Mouse (Mus musculus) forebrain, embryonic 12.5 days (tissue): ENCODE data around the gene Leng8. TPM values are rescaled to one million over a fixed set of nuclear protein-coding genes. Genes with fewer than 3 reads are reported as not detected.

Experiments
- ATAC-seq: fragments of 200-750 bp; cut with Nextera tagmentation; 2 replicates; pipeline ENCODE4 v1.8.0; 2017; ENCODE audit warnings: moderate TSS enrichment; ENCODE audit not compliant: low FRiP score
- H3K27ac ChIP-seq: fragments of 300-500 bp; sonication (generic); 2 replicates; pipeline ENCODE4 v1.5.1; 2016; ENCODE audit warnings: mild to moderate bottlenecking
- H3K27me3 ChIP-seq: fragments of 300-500 bp; sonication (generic); 2 replicates; pipeline ENCODE4 v1.6.1; 2016; ENCODE audit warnings: mild to moderate bottlenecking
- H3K36me3 ChIP-seq: fragments of 300-500 bp; sonication (generic); replicated peaks from 2 replicates; pipeline ENCODE4 v1.6.1; 2016; ENCODE audit warnings: mild to moderate bottlenecking
- H3K4me1 ChIP-seq: fragments of 300-500 bp; sonication (generic); 2 replicates; pipeline ENCODE4 v1.6.1; 2016
- H3K4me2 ChIP-seq: fragments of 300-500 bp; sonication (generic); 2 replicates; pipeline ENCODE4 v1.6.1; 2016; ENCODE audit warnings: mild to moderate bottlenecking, moderate library complexity
- H3K4me3 ChIP-seq: fragments of 300-500 bp; sonication (generic); replicated peaks from 2 replicates; pipeline ENCODE4 v1.5.1; 2016; ENCODE audit warnings: mild to moderate bottlenecking
- H3K9ac ChIP-seq: fragments of 300-500 bp; sonication (generic); 2 replicates; pipeline ENCODE4 v1.6.1; 2016; ENCODE audit warnings: mild to moderate bottlenecking
- H3K9me3 ChIP-seq: fragments of 300-500 bp; sonication (generic); 2 replicates; pipeline ENCODE4 v1.6.1; 2016
- WGBS: fragments of 180-500 bp; shearing (Covaris S2); methylation state at CpG from one replicate; pipeline ENCODE4 v1.1.7; 2016; 5-methylcytosine and 5-hydroxymethylcytosine counted together
- polyA plus RNA-seq: library from polyadenylated mRNA; unstranded; fragments of >200 nt; fragmentation: Nextera tagmentation; extraction: Ambion mirVana; gene quantifications from 2 replicates; pipeline ENCODE4 v1.2.1, GENCODE M21; 2016

The Leng8 gene
- polyA plus RNA-seq, 1 experiment from 2014 or later = 104 TPM

DNA sequence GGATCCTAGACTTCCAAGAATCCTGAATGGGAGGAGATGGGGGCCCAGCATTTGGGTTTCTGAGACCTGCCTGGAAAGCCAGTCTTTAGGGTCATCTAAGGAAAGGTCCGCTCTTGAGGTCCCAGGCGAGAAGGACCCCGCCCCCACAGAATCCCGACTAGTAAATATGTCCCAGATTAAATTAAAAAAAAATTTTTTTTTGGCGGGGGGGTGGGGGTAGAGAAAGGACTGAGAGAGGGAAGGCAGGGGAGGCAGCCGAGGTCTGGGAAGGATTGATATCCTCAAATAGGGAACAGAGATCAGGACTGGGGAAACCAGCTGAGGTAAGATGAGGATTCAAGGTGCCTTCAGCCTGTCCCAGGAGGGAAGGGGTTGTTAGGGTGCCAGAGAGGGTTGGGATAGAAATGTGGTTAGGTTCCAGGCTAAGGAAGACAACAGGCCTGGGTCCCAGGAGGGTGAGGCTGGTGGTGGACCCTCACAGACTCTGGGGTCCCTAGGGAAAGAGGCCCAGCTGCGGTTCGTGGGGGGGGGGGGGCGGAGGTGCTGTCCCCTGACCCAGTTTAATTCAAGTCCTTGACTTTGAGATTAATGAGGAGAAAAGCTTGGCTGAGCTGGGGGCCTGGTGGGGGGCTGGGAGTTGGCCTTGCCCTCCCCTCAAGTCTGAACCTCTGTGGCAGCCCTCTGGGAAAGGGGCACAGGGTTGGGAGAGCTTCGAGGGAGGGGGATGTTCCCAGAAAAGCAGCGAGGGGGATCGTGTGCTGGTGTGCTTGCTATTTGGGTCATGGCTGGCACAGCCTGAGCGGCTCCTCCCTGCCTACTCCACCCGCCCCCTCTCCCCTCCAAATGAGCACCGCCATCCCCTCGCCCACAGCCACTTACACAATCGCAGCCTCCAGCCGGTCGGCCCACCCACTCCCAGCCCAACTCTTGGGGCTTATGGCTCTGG, 16.6 kb upstream of the Leng8 start:
- Histone ChIP-seq H3K4me2 (peak overlapping the region; percentile 65), H3K9me3 (no peaks in the 10 kb centered on the region), H3K27me3 (no peaks in the 10 kb centered on the region), H3K36me3 (peaks cover under 1% of the 10 kb centered on the region; the same call in 1 of the 2 replicates), H3K9ac (peak overlapping the region; percentile 91), H3K4me1 (peaks cover 60% of the 10 kb centered on the region), H3K27ac (peak overlapping the region; percentile 94), H3K4me3 (peak overlapping the region; percentile 69)
- 6% methylated on average over 18 of the region's 19 CpGs for WGBS
- ATAC-seq = peak; percentile 9

DNA sequence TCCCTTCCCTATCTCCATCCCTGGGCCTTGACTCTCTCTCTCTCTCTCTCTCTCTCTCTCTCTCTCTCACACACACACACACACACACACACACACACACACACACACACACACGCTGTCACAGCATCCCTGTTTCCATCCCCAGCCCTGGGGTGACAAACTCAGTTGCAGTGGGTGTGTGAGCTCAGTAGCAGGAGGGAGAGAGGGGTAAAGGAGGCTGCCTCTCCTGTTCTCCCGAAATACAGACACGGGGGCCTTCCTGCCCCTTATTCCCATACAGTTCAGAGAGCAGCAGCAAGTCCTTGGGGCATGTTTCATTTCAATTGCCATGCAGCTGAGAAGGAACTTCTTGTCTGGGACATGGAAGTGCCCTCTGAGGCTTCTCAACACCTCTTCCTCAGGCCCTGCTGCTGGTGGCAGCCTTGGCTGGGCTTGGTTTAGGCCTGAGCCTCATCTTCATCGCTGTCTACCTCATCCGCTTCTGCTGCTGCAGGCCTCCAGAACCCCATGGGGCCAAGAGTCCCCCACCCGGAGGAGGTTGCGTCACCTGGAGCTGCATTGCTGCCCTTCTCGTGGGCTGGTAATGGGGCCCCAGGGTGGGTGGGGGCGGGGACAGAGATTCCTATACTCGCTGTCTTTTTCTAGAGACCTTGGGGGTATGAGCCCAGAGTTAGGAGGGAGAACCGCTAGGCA, 14.6 kb upstream of the Leng8 start:
- H3K9me3 ChIP-seq = no peaks in the 10 kb centered on the region
- no peak for ATAC-seq
- H3K27me3 ChIP-seq = no peaks in the 10 kb centered on the region
- WGBS = 35% methylated on average over 11 of the region's 11 CpGs
- peaks cover 21% of the 10 kb centered on the region for H3K36me3 ChIP-seq
- peak overlapping the region; percentile 65 for H3K4me2 ChIP-seq
- peak overlapping the region; percentile 94 for H3K27ac ChIP-seq
- peaks cover 72% of the 10 kb centered on the region for H3K4me1 ChIP-seq
- H3K9ac ChIP-seq = peak overlapping the region; percentile 91
- peak overlapping the region; percentile 69 for H3K4me3 ChIP-seq

DNA sequence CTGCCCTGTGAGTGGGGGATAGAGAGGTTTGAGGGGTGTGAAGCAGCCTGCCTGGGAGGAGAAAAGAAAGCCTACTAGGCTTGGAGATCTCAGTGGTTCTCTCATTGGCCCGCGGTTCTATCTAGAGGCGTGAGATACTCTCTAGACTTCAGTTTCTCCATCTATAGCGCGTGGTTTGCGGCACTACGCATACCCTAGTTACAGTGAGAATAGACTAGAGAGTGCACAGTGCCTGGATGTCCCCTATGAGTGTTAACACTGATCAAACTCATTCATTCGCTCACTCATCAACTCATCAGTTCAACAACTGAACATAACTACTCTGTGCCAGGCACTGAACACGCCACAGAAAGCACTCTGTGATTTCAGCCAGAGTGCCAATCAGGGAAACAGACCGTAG, 14.1 kb upstream of the Leng8 start:
- peak overlapping the region; percentile 65 for H3K4me2 ChIP-seq
- no peaks in the 10 kb centered on the region for H3K9me3 ChIP-seq
- peak overlapping the region; percentile 94 for H3K27ac ChIP-seq
- WGBS = 76% methylated on average over 10 of the region's 10 CpGs
- H3K36me3 ChIP-seq = peaks cover 26% of the 10 kb centered on the region
- no peak for ATAC-seq
- H3K4me1 ChIP-seq = peaks cover 72% of the 10 kb centered on the region
- H3K27me3 ChIP-seq = no peaks in the 10 kb centered on the region
- H3K9ac ChIP-seq = peak overlapping the region; percentile 91; the same call in 1 of the 2 replicates
- peak overlapping the region; percentile 69 for H3K4me3 ChIP-seq

DNA sequence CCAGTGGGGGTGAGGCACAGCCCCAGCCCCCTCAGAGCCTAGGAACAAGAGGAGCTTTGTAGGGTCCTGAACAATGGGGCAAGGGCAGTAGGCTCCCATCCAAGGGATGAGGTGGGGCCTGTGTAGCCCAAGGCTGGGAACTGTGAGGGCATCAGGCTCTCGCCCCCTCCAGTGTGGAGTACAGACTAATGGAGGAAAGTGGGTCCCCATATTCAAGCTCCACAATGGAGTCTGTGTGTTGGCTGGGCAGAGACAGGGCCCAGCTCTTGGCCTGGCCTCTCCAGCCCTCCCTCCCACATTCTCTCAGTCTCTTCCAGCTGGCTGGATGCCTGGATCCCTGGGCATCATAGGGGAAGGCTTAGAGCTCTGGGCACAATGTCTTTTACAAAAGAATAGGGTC, 13.1 kb upstream of the Leng8 start:
- H3K4me1 ChIP-seq = peaks cover 70% of the 10 kb centered on the region

DNA sequence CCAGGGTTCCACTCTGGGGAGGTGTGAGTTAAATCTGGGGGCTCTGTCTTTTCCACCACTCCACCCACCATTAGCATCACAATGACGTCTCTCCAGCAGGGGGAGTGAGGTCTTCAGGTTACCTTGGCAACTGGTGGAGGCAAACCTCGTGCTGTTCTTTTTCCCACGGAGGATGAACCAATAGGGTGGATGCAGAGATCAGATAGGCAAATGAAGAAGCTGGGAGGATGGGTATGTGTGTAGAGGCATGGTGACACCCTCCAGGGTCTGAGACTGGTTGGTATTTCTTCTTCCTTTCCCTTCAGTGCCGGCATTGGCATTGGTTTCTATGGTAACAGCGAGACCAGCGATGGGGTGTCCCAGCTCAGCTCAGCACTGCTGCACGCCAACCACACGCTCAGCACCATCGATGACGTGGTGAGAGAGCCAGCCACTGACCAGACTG, 12.5 kb upstream of the Leng8 start:
- Histone ChIP-seq H3K27me3 (no peaks in the 10 kb centered on the region), H3K4me1 (peaks cover 64% of the 10 kb centered on the region), H3K4me2 (peak overlapping the region; percentile 65), H3K36me3 (peaks cover 42% of the 10 kb centered on the region), H3K4me3 (peak overlapping the region; percentile 25), H3K9ac (0 out of 2 replicates have a peak overlapping the region, but pooled peaks have one; percentile 44), H3K9me3 (no peaks in the 10 kb centered on the region), H3K27ac (peak overlapping the region; percentile 94)
- 0% methylated on average over 9 of the region's 10 CpGs for WGBS
- peak; percentile 84 for ATAC-seq

More for the DNA sequence above, 13.1 kb upstream of the Leng8 start:
- H3K4me3 ChIP-seq = peak overlapping the region; percentile 69
- peaks cover 36% of the 10 kb centered on the region for H3K36me3 ChIP-seq
- WGBS = 10% methylated on average over 1 of the region's 1 CpGs
- H3K27ac ChIP-seq = peak overlapping the region; percentile 94
- ATAC-seq = peak; percentile 81
- H3K4me2 ChIP-seq = peak overlapping the region; percentile 65
- H3K9ac ChIP-seq = no peak overlapping the region
- no peaks in the 10 kb centered on the region for H3K9me3 ChIP-seq
- no peaks in the 10 kb centered on the region for H3K27me3 ChIP-seq

DNA sequence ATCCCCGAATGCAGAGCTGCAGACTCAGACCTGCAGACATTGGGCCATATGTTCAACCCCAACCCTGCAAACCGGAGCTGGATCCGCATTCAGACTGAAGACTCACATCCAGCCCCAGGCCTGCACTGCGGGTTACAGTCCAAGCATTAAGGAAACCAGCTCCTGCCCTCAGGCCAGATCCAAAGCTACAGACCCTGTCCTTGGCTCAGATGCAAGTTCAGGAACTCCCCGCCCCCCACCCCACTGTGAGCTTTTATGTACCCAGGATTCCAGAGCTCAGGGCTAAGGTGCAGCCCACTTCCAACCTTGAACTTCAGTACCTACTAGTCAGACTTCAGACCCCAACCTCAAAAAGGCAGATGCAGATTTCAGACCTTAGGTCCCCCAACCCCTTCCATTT, 12.0 kb upstream of the Leng8 start:
- peak overlapping the region; percentile 65 for H3K4me2 ChIP-seq
- H3K9ac ChIP-seq = peak overlapping the region; percentile 44
- H3K36me3 ChIP-seq = peaks cover 47% of the 10 kb centered on the region
- H3K27me3 ChIP-seq = no peaks in the 10 kb centered on the region
- peak overlapping the region; percentile 94 for H3K27ac ChIP-seq
- WGBS = 4% methylated on average over 5 of the region's 5 CpGs
- no peaks in the 10 kb centered on the region for H3K9me3 ChIP-seq
- no peak for ATAC-seq
- peaks cover 63% of the 10 kb centered on the region for H3K4me1 ChIP-seq
- peak overlapping the region; percentile 25 for H3K4me3 ChIP-seq

DNA sequence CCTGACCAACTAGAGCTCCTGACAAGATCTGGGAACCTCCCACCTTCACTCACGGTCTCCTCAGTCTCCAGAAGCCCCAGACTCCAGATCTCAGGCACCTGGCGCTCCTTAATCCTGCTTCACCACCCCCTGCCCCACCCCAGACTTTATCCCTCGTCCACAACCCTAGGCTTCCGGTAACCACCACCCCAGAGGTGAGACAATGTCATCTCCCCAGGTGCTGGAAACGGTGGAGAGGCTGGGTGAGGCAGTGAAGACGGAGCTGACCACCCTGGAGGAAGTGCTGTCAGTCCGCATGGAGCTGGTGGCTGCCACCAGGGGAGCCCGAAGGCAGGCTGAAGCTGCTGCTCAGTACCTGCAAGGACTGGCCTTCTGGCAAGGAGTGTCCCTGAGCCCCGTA, 11.5 kb upstream of the Leng8 start:
- Histone ChIP-seq H3K4me1 (peaks cover 63% of the 10 kb centered on the region), H3K36me3 (peaks cover 51% of the 10 kb centered on the region), H3K9me3 (no peaks in the 10 kb centered on the region), H3K27ac (peak overlapping the region; percentile 94), H3K4me2 (peak overlapping the region; percentile 65), H3K27me3 (no peaks in the 10 kb centered on the region), H3K9ac (peak overlapping the region; percentile 44), H3K4me3 (peak overlapping the region; percentile 25)
- 23% methylated on average over 9 of the region's 9 CpGs for WGBS
- ATAC-seq = no peak

DNA sequence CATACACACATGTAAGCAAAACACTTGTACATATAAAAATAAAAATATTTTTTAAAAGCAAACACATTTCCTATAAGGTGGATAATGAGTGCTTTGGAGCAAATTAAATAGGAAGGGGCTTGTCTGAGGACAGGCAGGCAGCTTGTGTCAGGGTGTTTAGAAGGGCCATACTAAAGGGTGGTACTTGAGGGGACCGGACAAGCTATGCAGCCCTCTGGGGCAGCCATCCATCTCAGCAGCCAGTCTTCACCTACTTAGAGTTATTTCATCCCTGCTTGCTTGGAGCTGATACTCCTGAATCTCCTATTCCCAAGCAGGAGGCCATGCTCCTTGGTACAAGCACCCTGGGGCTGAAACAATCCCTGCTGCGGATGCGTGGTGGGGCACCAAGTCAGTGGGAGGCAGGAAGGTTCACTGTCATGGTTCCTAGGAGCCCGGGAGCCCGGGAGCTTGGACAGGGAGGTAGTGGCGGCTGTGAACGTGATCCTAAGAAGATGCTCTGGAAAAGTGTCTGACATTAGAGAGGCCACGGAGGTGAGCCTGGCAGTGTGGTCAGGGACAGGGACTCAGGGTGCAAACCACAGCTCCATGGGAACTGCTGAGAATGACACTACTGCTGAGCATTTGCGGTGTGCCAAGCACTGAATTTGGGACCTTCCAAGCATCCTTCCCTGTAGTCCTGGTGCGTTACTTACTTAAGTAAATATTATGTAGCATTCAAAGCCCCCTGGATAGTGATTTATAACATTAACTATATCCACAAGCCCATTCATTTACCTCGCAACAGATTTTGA, 9.7 kb upstream of the Leng8 start:
- Histone ChIP-seq H3K36me3 (peaks cover 58% of the 10 kb centered on the region), H3K9ac (no peak overlapping the region), H3K4me3 (no peak overlapping the region), H3K27ac (peak overlapping the region; percentile 56; the same call in 1 of the 2 replicates), H3K27me3 (no peaks in the 10 kb centered on the region), H3K4me2 (no peak overlapping the region), H3K4me1 (peaks cover 58% of the 10 kb centered on the region), H3K9me3 (no peaks in the 10 kb centered on the region)
- ATAC-seq = no peak
- WGBS = 91% methylated on average over 11 of the region's 11 CpGs

DNA sequence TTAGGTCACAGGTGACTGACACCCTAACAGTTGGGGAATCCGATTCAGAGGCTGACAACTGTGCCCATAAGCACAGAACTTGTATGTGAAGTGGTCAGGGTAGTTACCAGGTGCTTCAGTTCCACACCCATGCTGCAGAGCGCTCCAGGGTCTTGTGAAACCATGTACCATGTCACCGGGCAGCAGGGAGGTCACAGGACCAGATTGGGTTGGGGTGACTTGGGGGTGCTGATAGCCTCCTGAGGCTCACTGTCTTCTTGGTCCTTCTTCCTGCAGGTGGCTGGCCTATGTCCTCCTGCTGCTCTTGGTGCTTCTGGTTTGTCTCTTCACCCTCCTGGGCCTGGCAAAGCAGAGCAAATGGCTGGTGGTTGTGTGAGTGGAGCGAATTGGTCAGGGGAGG, 8.9 kb upstream of the Leng8 start:
- no peak overlapping the region for H3K4me2 ChIP-seq
- H3K9me3 ChIP-seq = no peaks in the 10 kb centered on the region
- WGBS = 88% methylated on average over 4 of the region's 4 CpGs
- H3K4me3 ChIP-seq = no peak overlapping the region
- no peak overlapping the region for H3K27ac ChIP-seq
- peaks cover 65% of the 10 kb centered on the region for H3K36me3 ChIP-seq
- H3K9ac ChIP-seq = no peak overlapping the region
- ATAC-seq = no peak
- H3K27me3 ChIP-seq = no peaks in the 10 kb centered on the region
- peaks cover 51% of the 10 kb centered on the region for H3K4me1 ChIP-seq

DNA sequence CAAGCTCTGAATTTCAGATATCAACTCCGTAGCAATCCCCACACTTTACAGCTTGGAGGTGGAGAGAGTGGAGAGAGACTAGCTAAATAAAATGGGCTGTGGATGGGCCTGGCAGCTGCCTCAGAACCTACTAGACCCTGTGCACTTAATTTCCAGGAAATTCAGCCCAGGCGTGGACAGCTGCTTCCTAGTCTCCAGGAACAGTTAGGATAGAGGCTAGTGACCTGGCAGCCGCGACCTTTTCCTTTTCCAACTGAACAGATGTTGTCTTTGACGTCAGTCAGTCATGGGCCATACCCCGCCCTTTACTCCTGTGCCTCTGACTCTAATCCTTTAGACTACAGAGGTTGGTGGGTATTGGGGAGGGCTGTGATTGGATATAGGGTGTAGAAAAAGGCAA, 8.0 kb upstream of the Leng8 start:
- Histone ChIP-seq H3K36me3 (peaks cover 75% of the 10 kb centered on the region), H3K27me3 (no peaks in the 10 kb centered on the region), H3K4me1 (peaks cover 41% of the 10 kb centered on the region), H3K4me2 (no peak overlapping the region), H3K9me3 (no peaks in the 10 kb centered on the region), H3K27ac (peak overlapping the region; percentile 82), H3K4me3 (no peak overlapping the region), H3K9ac (no peak overlapping the region)
- WGBS = 70% methylated on average over 6 of the region's 6 CpGs
- no peak for ATAC-seq

DNA sequence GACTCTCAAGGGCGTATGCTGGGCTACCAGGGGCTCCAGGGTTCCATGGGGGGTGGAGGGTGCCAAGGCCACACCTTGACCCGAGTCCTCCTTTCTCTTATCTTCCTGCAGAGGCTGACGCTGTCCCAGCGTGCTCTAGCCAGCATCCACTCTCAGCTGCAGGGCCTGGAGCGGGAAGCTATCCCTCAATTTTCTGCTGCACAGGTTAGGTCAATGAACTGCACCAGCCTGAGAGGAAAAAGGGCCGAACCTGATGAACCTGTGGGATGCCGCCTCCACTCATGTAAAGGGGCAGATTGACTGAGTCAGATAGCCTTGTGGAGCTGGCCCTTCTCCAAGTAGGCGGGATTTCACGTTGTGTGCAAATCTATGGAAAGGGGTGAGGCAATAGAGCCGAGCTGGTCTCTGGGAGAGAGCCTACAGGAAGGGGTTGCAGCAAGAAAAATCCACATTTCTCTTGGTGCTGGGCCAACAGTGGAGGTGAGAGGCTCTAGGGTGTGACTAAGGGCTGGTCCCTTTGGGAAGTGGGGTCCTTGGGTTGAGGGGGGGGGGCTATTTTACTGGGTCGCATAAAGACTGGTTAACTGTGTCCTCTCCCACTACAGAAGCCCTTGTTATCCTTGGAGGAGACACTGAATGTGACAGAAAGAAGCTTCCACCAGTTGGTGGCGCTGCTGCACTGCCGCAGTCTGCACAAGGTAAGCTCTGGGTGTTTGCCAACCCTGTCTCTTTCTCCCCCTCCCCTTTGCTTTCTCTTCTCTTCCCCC, 6.0 kb upstream of the Leng8 start:
- Histone ChIP-seq H3K4me1 (peaks cover 26% of the 10 kb centered on the region), H3K4me3 (peak overlapping the region; percentile 7; the same call in 1 of the 2 replicates), H3K9me3 (no peaks in the 10 kb centered on the region), H3K27me3 (no peaks in the 10 kb centered on the region), H3K36me3 (peaks cover 71% of the 10 kb centered on the region), H3K4me2 (peak overlapping the region; percentile 21; the same call in 1 of the 2 replicates), H3K9ac (0 out of 2 replicates have a peak overlapping the region, but pooled peaks have one; percentile 29), H3K27ac (peak overlapping the region; percentile 82)
- WGBS = 38% methylated on average over 13 of the region's 13 CpGs
- peak; percentile 84 for ATAC-seq
